Mouse (Mus musculus) myocyte (in vitro differentiated cells): Measurements from ENCODE around the gene Lhfpl1. TPM values are rescaled to one million over a fixed set of nuclear protein-coding genes. Genes with fewer than 3 reads are reported as not detected.
"Not testable (repeated sequence)": the region's sequence is repeated elsewhere in the genome, so short reads cannot be mapped to it uniquely, and the experiment has no call there.

ENCODE experiments used
- H3K27me3 ChIP-seq: one replicate; pipeline ENCODE4 v1.6.1; 2011; ENCODE audit not compliant: control insufficient read depth, insufficient read depth, insufficient read length
- H3K36me3 ChIP-seq: one replicate; pipeline ENCODE4 v1.6.1; 2011; ENCODE audit not compliant: control insufficient read depth, insufficient read depth
- H3K4me2 ChIP-seq: one replicate; pipeline ENCODE4 v1.6.1; 2011; ENCODE audit warnings: low read depth, control low read depth
- H3K4me3 ChIP-seq: one replicate; pipeline ENCODE4 v1.5.1; 2011; ENCODE audit warnings: mild to moderate bottlenecking, control low read depth, moderate library complexity
- H3K79me2 ChIP-seq: one replicate; pipeline ENCODE4 v1.6.1; 2011; ENCODE audit not compliant: control insufficient read depth, insufficient read depth
- H3ac ChIP-seq: one replicate; pipeline ENCODE4 v1.6.1; 2011; ENCODE audit not compliant: control insufficient read depth, insufficient read length
- CEBPB ChIP-seq: IDR thresholded peaks from 2 replicates; pipeline ENCODE4 v1.6.1; 2011; ENCODE audit warnings: mild to moderate bottlenecking, moderate library complexity; ENCODE audit not compliant: poor library complexity, insufficient read depth, severe bottlenecking
- E2F4 ChIP-seq: IDR thresholded peaks from one replicate; pipeline ENCODE4 v1.6.1; 2011; ENCODE audit warnings: mild to moderate bottlenecking, control low read depth, moderate library complexity; ENCODE audit not compliant: insufficient read depth
- MAX ChIP-seq: IDR thresholded peaks from one replicate; pipeline ENCODE4 v1.6.1; 2011; ENCODE audit warnings: low read depth, mild to moderate bottlenecking, control low read depth
- MYOD1 ChIP-seq, 3 experiments: IDR thresholded peaks; one replicate each; pipeline ENCODE4 v1.6.1; 2011; ENCODE audit warnings: control low read depth in 2 of 3, low read depth in 2 of 3, mild to moderate bottlenecking in 2 of 3, moderate library complexity in 1 of 3; ENCODE audit not compliant: insufficient read length in 2 of 3, control insufficient read depth in 1 of 3
- MYOG ChIP-seq, 3 experiments: IDR thresholded peaks; one replicate each; pipeline ENCODE4 v1.6.1; 2011; ENCODE audit warnings: control low read depth in 2 of 3, low read depth in 2 of 3, mild to moderate bottlenecking in 2 of 3; ENCODE audit not compliant: insufficient read length in 2 of 3, control insufficient read depth in 1 of 3, insufficient read depth in 1 of 3
- POLR2A ChIP-seq: IDR thresholded peaks from one replicate; pipeline ENCODE4 v1.6.1; 2011; ENCODE audit warnings: low read depth, mild to moderate bottlenecking, control low read depth, moderate library complexity; ENCODE audit not compliant: insufficient read length
- POLR2AphosphoS2 ChIP-seq: IDR thresholded peaks from one replicate; pipeline ENCODE4 v1.6.1; 2011; ENCODE audit warnings: low read depth, control low read depth; ENCODE audit not compliant: insufficient read length
- REST ChIP-seq: IDR thresholded peaks from one replicate; pipeline ENCODE4 v1.6.1; 2011; ENCODE audit warnings: mild to moderate bottlenecking, control low read depth, moderate library complexity; ENCODE audit not compliant: insufficient read depth, insufficient read length
- SRF ChIP-seq: IDR thresholded peaks from one replicate; pipeline ENCODE4 v1.6.1; 2011; ENCODE audit warnings: low read depth; ENCODE audit not compliant: control insufficient read depth, insufficient read length
- TCF12 ChIP-seq: IDR thresholded peaks from one replicate; pipeline ENCODE4 v1.6.1; 2011; ENCODE audit warnings: mild to moderate bottlenecking, control low read depth; ENCODE audit not compliant: poor library complexity, insufficient read depth, severe bottlenecking
- TCF3 ChIP-seq: IDR thresholded peaks from one replicate; pipeline ENCODE4 v1.6.1; 2011; ENCODE audit warnings: low read depth, control low read depth; ENCODE audit not compliant: insufficient read length
- USF1 ChIP-seq: IDR thresholded peaks from one replicate; pipeline ENCODE4 v1.6.1; 2011; ENCODE audit warnings: low read depth, mild to moderate bottlenecking, control low read depth, moderate library complexity
- polyA plus RNA-seq: library from polyadenylated mRNA; unstranded; fragments of >200 nt; fragmentation: generic; extraction: Trizol; gene quantifications from one replicate; pipeline ENCODE4 v1.2.1, GENCODE M21; 2012; ENCODE audit warnings: missing spikeins

Gene Lhfpl1
- polyA plus RNA-seq, 1 experiment: 0.10 TPM

- Histone ChIP-seq H3ac (no peak overlapping the region), H3K36me3 (no peaks in the 10 kb centered on the region), H3K4me2 (no peak overlapping the region), H3K4me3 (no peak overlapping the region), H3K79me2 (no peaks in the 10 kb centered on the region), H3K27me3 (no peaks in the 10 kb centered on the region)
- TF ChIP-seq POLR2A (no peak), SRF (no peak), MAX (no peak), MYOG (IDR thresholded peaks at IDR 0.05; ENCODE audit: control insufficient read depth in 1 of 3, insufficient read depth in 1 of 3, insufficient read length in 2 of 3, low read depth in 2 of 3) (no peak), CEBPB (no peak), POLR2AphosphoS2 (no peak)
Measured at GRCm38 (mm10) chrX:145336141-145336540, 12.7 kb downstream of the Lhfpl1 start.

GRCm38 (mm10) chrX:145308555-145308954, 40.3 kb downstream of the Lhfpl1 start:
- no peak overlapping the region for H3K4me3 ChIP-seq
- no peaks in the 10 kb centered on the region for H3K36me3 ChIP-seq
- no peaks in the 10 kb centered on the region for H3K79me2 ChIP-seq
- no peak for TF ChIP-seq MYOD1 (IDR thresholded peaks at IDR 0.05; ENCODE audit: control insufficient read depth in 1 of 3, insufficient read length in 2 of 3, low read depth in 2 of 3)
- TF ChIP-seq TCF12: no peak
- no peak for TF ChIP-seq MYOG (IDR thresholded peaks at IDR 0.05; ENCODE audit: control insufficient read depth in 1 of 3, insufficient read depth in 1 of 3, insufficient read length in 2 of 3, low read depth in 2 of 3)
- no peak for TF ChIP-seq USF1
- no peak for TF ChIP-seq TCF3
- TF ChIP-seq POLR2A: no peak
- no peak overlapping the region for H3K4me2 ChIP-seq
- H3ac ChIP-seq: no peak overlapping the region
- H3K27me3 ChIP-seq: no peaks in the 10 kb centered on the region

DNA sequence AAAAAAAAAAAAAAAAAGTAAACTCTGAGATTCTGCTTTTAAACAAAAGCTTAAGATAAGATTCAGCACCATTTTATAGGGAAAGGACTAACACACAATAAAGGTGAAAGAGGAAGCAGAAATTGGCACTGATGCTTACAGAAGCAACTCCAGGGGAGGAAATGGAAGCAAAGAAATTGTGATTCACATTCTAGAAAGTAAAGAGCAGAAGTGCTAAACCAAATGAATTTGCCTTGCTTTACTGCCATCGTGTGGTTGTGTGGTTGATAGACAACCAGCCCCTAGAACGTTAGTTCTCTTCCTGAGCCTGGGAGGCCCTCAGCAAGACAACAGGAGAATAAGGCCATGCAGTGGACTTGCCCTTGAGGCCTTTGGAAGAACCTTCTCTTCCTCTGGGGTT, 41.7 kb downstream of the Lhfpl1 start:
- no peak overlapping the region for H3ac ChIP-seq
- H3K4me3 ChIP-seq: no peak overlapping the region
- no peaks in the 10 kb centered on the region for H3K27me3 ChIP-seq
- H3K36me3 ChIP-seq: no peaks in the 10 kb centered on the region
- TF ChIP-seq MYOG (IDR thresholded peaks at IDR 0.05; ENCODE audit: control insufficient read depth in 1 of 3, insufficient read depth in 1 of 3, insufficient read length in 2 of 3, low read depth in 2 of 3) (no peak), CEBPB (no peak), POLR2AphosphoS2 (no peak), USF1 (no peak), SRF (no peak), E2F4 (no peak), TCF12 (no peak), TCF3 (no peak), POLR2A (no peak), MAX (no peak), MYOD1 (IDR thresholded peaks at IDR 0.05; ENCODE audit: control insufficient read depth in 1 of 3, insufficient read length in 2 of 3, low read depth in 2 of 3) (no peak), REST (no peak)
- no peak overlapping the region for H3K4me2 ChIP-seq
- H3K79me2 ChIP-seq: no peaks in the 10 kb centered on the region

- not testable (repeated sequence) for H3K4me3 ChIP-seq, H3K79me2 ChIP-seq, H3K36me3 ChIP-seq, H3K27me3 ChIP-seq, H3K4me2 ChIP-seq, H3ac ChIP-seq
Measured at GRCm38 (mm10) chrX:145300232-145300631, 48.7 kb downstream of the Lhfpl1 start.

DNA sequence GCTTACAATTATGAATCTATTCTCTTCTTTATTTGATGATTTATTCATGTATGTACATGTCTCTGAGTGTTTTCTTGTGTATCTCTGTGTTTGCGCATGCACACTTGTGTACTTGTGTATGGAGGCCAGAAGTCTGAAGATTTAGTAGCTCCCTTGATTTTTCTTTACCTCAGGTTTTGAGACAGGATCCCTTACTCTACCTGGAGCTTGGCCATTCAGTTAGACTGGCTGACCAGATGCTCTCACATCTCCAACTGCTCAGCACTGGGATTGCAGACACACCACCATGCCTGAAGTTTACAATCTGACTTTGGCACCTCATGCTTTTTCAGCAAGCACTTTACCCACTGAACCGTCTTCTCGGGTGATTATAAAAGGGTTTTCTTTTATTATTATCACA, 76.7 kb downstream of the Lhfpl1 start:
- H3K4me3 ChIP-seq: no peak overlapping the region
- TF ChIP-seq USF1 (no peak), TCF12 (no peak), POLR2AphosphoS2 (no peak), POLR2A (no peak), REST (no peak), MYOG (IDR thresholded peaks at IDR 0.05; ENCODE audit: control insufficient read depth in 1 of 3, insufficient read depth in 1 of 3, insufficient read length in 2 of 3, low read depth in 2 of 3) (no peak), E2F4 (no peak), CEBPB (no peak), MAX (no peak), TCF3 (no peak), MYOD1 (IDR thresholded peaks at IDR 0.05; ENCODE audit: control insufficient read depth in 1 of 3, insufficient read length in 2 of 3, low read depth in 2 of 3) (no peak), SRF (no peak)

More for the DNA sequence above, 76.7 kb downstream of the Lhfpl1 start:
- Histone ChIP-seq H3K79me2 (no peaks in the 10 kb centered on the region), H3K4me2 (no peak overlapping the region), H3ac (no peak overlapping the region), H3K27me3 (no peaks in the 10 kb centered on the region), H3K36me3 (no peaks in the 10 kb centered on the region)
